Mouse (Mus musculus) common myeloid progenitor, adult 5-6 weeks (primary cell): ENCODE results near the gene Siglec1. TPM values are rescaled to one million over a fixed set of nuclear protein-coding genes. Genes with fewer than 3 reads are reported as not detected.
"Not testable (repeated sequence)": the region's sequence is repeated elsewhere in the genome, so short reads cannot be mapped to it uniquely, and the experiment has no call there.

Experiments used
- ATAC-seq: replicated peaks from 2 replicates; pipeline ENCODE4 v1.8.0; 2016; ENCODE audit warnings: low read depth, mild to moderate bottlenecking, moderate TSS enrichment, inconsistent platforms; ENCODE audit not compliant: poor library complexity, severe bottlenecking
- total RNA-seq: library from RNA; stranded (forward); fragments of 200-1000, 187-1606 nt; gene quantifications from 2 replicates; pipeline ENCODE4 v1.2.3, GENCODE M21; 2017

Gene Siglec1
- total RNA-seq, 1 experiment from 2014 or later, result under 0.01 TPM

GRCm38 (mm10) chr2:131054646-131055264, 31.8 kb downstream of the Siglec1 start:
- 0 out of 2 replicates have a peak, but pooled peaks have one; percentile 10 for ATAC-seq

DNA sequence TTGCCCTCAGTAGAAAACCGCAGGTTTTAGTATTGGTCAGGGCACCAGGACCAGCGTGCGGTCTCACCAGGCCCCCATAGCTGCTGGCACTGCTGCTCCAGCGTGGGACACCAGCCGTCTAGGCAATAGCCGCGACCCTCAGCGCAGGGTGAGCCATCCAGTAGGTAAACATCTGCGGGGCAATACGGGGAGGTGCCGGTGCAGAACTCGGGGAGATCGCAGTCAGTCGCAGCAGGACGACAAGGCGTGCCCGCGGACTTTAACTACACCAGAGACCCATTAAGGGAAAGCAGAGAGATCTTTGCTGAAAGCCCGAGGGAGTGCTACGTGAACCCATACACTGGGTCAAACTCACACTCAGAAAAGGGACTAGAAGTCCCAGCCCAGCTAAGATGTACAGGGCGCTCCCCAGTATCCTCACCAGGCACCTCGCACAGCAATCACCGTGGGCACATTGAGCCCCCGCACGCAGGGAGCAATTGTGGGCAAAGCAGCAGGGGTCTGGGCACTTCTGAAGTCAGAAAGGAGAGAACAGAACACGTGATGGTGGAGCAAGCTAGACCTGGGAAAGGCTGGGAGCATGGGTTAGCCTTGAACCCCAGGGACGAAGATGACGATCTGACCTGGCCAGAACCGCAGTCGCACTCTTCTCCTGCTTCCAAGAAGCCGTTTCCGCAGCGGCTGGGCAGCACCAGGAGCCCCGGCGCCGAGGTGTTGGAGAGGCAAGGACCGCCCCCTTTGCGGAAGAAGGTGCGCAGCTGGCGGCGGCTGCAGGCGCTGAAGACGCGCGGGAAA, 32.5 kb downstream of the Siglec1 start:
- no peak for ATAC-seq

- no peak for ATAC-seq
Observed at GRCm38 (mm10) chr2:131052862-131053418, 33.6 kb downstream of the Siglec1 start.

GRCm38 (mm10) chr2:131052043-131052442, 34.5 kb downstream of the Siglec1 start:
- ATAC-seq, result no peak

GRCm38 (mm10) chr2:131046025-131046424, 40.5 kb downstream of the Siglec1 start:
- ATAC-seq, result no peak

DNA sequence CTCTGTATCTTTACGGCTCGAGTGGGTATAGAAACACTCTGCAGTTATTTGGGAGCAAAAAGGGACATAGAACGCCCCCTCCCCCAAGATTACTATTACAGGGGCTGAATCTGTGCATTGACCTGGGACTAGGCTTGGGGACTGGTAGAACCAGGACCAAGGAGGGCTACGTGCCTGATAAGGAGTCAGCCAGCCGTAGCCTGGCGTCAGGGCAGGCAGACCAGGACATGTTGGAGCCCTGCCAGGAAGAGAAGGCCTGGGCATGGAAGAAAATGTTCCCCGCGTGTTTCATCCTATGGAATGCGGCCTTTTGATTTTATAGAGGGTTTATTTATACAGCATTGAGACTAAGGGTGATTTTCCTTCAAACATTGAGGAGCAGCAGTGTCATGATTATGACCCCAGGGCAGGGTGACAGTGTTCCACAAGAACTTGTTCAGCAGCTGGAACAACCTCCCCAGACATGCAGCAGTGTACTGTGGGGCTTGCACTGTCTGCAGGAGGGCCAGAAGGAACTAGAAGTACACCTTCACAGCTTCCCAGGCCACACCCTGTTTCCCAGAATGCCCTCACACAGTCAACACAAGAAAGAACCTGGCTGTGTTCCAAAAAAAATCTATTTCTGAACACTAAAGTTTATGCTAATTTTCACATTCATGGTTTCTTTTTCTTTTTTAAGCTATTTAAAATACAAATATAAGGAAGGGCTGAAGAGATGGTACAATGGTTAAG, 41.4 kb downstream of the Siglec1 start:
- ATAC-seq, result no peak

- 0 out of 2 replicates have a peak, but pooled peaks have one; percentile 9 for ATAC-seq
Observed at GRCm38 (mm10) chr2:131044354-131044852, 42.2 kb downstream of the Siglec1 start.

GRCm38 (mm10) chr2:131042988-131043387, 43.6 kb downstream of the Siglec1 start, which contains the start of gene Gfra4:
TSS of gene Gfra4 (minus strand) at chr2:131043088.
- ATAC-seq, result no peak

- ATAC-seq, result no peak
Observed at GRCm38 (mm10) chr2:131040854-131041825, 45.4 kb downstream of the Siglec1 start.

DNA sequence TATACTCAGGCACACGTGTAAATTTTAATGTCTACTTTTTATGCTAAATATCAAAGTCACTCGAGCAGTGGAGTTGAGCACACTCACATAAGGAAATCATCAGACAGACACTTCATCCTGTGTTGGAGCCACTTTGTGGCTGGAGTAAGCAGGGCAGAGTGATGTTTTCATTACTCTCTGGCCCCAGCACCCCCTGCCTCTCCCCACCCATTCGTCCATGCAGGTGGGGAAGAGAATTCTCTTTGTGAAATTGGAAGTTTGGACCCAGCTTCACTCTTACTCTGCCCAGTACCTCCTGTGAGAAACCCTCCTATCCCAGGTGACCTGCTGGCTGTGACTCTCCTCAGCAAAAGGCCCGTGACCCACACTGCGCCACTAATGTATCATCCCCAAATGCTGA, 47.9 kb downstream of the Siglec1 start:
- ATAC-seq, result no peak

- no peak for ATAC-seq
Observed at GRCm38 (mm10) chr2:131038197-131038596, 48.4 kb downstream of the Siglec1 start.

DNA sequence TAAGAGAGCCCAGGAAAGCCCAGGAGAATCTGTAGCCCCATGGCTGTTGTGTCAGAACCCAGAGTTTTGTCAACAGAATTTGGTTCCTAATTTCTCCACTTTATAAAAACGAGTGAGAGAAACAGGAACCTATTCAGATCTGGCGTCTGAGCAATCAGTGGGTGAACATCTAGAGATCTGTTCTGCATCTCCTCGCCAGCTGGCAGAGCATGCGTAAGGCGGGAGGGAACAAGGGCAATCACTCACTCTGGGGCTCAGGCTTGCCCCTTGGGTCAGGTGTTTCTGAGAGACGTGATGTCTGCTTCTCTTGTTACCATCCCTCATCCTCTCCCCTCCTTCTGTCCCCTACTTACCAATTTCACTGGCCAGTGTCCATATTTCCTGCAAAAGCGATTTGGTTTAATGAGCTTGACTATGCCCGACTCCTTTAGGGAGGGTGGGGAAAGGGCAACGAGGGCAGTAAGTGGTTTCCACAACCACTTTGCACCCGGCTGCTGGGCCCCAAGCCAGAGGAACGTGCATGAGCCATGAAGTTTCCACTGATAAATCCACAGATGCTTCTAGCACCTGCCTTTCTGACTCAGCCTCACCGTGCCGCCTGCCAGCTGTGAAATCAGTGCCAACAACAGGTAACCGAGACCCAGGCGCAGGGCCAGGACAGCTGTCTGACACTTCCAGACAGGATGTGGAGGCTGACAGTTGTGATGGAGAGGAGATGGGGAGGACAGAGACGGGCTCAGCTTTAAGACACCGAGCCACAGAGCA, 49.2 kb downstream of the Siglec1 start:
- peak; percentile 54 for ATAC-seq

DNA sequence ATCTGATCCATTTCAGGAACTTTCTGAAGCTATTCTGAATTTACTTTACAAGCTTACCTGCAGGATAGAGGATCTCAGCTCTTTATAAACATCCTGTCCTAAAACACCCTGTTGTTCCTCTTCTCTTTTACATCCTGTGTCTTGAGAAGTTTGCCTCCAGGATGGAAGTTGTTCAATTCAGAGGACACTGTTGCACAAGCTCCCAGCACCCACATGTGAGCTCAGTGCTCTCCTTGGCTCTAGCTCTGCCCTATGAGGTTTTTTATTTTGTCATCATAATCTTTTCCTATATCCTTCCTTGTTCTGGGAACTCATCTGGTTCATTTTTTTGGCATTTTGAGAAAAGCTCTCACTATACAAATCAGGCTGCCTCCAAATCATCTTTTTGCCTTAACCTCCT, 49.8 kb downstream of the Siglec1 start:
- no peak for ATAC-seq

DNA sequence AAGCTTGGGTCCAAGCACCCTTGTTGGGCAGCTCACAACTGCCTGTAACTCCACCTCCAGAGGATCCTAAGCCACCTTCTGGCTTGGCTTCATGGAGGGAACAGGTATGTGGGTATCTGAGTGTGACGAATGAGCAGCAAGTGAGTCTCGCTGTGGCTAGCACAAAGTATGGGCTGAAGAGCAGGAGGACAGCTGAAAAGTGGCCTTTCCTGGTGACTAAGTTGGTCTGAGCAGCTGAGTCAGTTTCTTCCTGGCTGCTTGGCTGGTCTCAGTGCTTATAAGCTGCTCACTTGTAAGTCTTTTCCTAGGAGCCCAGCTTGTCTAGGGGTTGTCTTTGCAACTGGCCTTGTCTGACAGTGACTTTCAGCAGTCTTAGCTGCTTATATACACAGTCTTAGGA, 50.2 kb downstream of the Siglec1 start:
- ATAC-seq, result no peak

DNA sequence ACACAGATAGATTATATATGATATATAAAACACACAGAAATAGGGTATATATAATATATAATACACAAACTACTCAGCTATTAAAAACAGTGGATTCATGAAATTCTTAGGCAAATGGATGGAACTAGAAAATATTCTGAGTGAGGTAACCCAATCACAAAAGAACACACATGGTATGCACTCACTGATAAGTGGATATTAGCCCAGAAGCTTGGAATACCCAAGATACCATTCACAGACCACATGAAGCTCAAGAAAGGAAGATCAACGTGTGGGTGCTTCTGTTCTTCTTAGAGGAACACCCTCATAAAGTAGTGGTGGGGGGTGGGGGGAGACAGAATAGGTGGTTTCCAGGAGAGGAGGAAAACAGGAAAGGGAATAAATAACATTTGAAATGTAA, 55.2 kb downstream of the Siglec1 start:
- ATAC-seq, result not testable (repeated sequence)

DNA sequence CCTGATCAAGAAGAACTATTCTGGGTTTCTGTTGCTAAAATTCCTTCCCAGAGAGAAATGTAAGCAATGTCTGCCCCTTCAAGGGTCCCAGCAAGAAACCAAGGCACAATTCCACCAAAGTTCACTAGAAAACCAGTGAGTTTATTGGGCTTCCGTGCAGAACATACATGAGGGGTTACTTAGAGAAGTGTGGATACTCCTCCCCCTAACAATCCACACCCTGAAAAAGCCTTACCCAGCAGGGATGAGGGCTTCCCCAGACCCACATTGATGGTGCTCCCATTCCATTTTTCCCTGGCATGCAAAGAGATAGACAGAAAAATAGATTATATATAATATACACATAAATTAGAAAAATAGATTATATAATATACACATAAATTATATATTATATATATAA, 55.6 kb downstream of the Siglec1 start:
- ATAC-seq, result no peak

GRCm38 (mm10) chr2:131030561-131030960, 56.0 kb downstream of the Siglec1 start:
- no peak for ATAC-seq
